ENCODE assay signal across 14 mouse cellular contexts in the genomic region with DNA sequence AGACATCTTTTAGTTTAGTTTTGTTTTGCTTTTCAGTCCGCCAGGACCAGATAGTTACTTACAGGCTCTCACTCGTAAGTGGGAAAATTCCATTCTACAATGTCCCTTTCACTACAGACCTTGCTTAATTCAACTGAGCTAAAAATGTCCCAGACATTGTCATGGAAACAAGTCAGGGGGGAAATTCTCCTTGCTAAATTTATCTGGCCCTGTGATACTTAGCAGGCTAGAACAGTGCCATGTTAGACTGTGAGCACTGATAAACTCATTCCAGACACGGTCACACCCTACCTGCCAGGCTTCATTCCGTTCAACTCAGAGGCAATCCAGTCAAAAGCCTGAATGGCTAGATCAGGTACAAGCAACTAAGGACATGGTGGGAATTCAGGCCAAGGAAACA.
DNase-seq lines count a peak whose midpoint lies in the region; ATAC-seq and TF ChIP-seq lines count a peak whose summit lies in the region.
"Had no signal": no experiment of that assay in that cellular context is flagged by ENCODE, and none has a peak within 500 bp of the region (broad histone marks: within the 10 kb centered on the region; RNA-seq: fewer than 3 reads in every experiment).

No protein-coding gene starts in this region.

- no peak overlapping the region for H3K9ac ChIP-seq in lung, embryonic 15.5 days
- H3K9ac ChIP-seq in hindbrain, embryonic 13.5 days: no peak overlapping the region
- H3K9ac ChIP-seq: forebrain, embryonic 13.5 days; liver, embryonic 13.5 days; neural tube, embryonic 13.5 days had no signal

- no peaks in the 10 kb centered on the region for H3K27me3 ChIP-seq in lung, embryonic 15.5 days
- no peaks in the 10 kb centered on the region for H3K27me3 ChIP-seq in hindbrain, embryonic 13.5 days
- H3K27me3 ChIP-seq: forebrain, embryonic 13.5 days; liver, embryonic 13.5 days; neural tube, embryonic 13.5 days had no signal

- H3K4me1 ChIP-seq in lung, embryonic 15.5 days: no peaks in the 10 kb centered on the region
- no peaks in the 10 kb centered on the region for H3K4me1 ChIP-seq in lung, adult 2 months (ENCODE audit: control insufficient read depth, insufficient read depth, low read length)
- peaks cover 6% of the 10 kb centered on the region for H3K4me1 ChIP-seq in cortical plate, adult 2 months (ENCODE audit: control insufficient read depth, insufficient read depth, low read length)
- no peaks in the 10 kb centered on the region for H3K4me1 ChIP-seq in hindbrain, embryonic 13.5 days (replicated peaks)
- H3K4me1 ChIP-seq: forebrain, embryonic 13.5 days; liver, embryonic 13.5 days; neural tube, embryonic 13.5 days had no signal

- TF ChIP-seq POLR2A in lung, adult 2 months (IDR thresholded peaks at IDR 0.05; ENCODE audit: borderline replicate concordance, extremely low read depth, low read depth, low read length): no peak
- no peak for TF ChIP-seq POLR2A in cortical plate, adult 2 months (IDR thresholded peaks at IDR 0.05; ENCODE audit: extremely low read depth, insufficient read depth, low read length)

- H3K36me3 ChIP-seq in lung, embryonic 15.5 days: no peaks in the 10 kb centered on the region
- H3K36me3 ChIP-seq in hindbrain, embryonic 13.5 days: peaks cover 43% of the 10 kb centered on the region
- H3K36me3 ChIP-seq: liver, embryonic 13.5 days had no signal

- no peak overlapping the region for H3K4me2 ChIP-seq in lung, embryonic 15.5 days
- no peak overlapping the region for H3K4me2 ChIP-seq in hindbrain, embryonic 13.5 days
- H3K4me2 ChIP-seq: forebrain, embryonic 13.5 days; liver, embryonic 13.5 days; midbrain, embryonic 11.5 days; neural tube, embryonic 13.5 days had no signal

- no peak for TF ChIP-seq CTCF in lung, adult 2 months (IDR thresholded peaks at IDR 0.05; ENCODE audit: insufficient read depth, low read length)
- no peak for TF ChIP-seq CTCF in cortical plate, adult 2 months (IDR thresholded peaks at IDR 0.05; ENCODE audit: extremely low read depth, insufficient read depth, low read length)

- no peaks in the 10 kb centered on the region for H3K9me3 ChIP-seq in lung, embryonic 15.5 days
- H3K9me3 ChIP-seq in hindbrain, embryonic 13.5 days: no peaks in the 10 kb centered on the region
- H3K9me3 ChIP-seq: liver, embryonic 13.5 days had no signal

- no peak overlapping the region for H3K4me3 ChIP-seq in lung, embryonic 15.5 days
- H3K4me3 ChIP-seq in lung, adult 2 months (replicated peaks; ENCODE audit: extremely low read depth, low read depth, low read length): no peak overlapping the region
- no peak overlapping the region for H3K4me3 ChIP-seq in cortical plate, adult 2 months (ENCODE audit: insufficient read depth, low read length)
- no peak overlapping the region for H3K4me3 ChIP-seq in hindbrain, embryonic 13.5 days
- H3K4me3 ChIP-seq: forebrain, embryonic 13.5 days; liver, embryonic 13.5 days; neural tube, embryonic 13.5 days had no signal

- DNase-seq in frontal cortex, postnatal 14 days (ENCODE audit: low spot score in 2 of 2): no peak
- no peak for DNase-seq in lung, adult 2 months
- DNase-seq in heart, postnatal 10 days: peak; percentile 22 to 30
- DNase-seq in thymus, postnatal 36 days: no peak
- DNase-seq: liver, embryonic 13.5 days; right cerebral cortex, postnatal 4 days had no signal

- peak; percentile 89 for ATAC-seq in frontal cortex, adult (ENCODE audit: low TSS enrichment)
- no peak for ATAC-seq in lung, embryonic 15.5 days (ENCODE audit: borderline replicate concordance, extremely low read depth, low FRiP score, low TSS enrichment)
- no peak for ATAC-seq in hindbrain, embryonic 13.5 days (ENCODE audit: low FRiP score)
- ATAC-seq: forebrain, embryonic 13.5 days; intestine, postnatal 0 days had no signal

- H3K27ac ChIP-seq in lung, embryonic 15.5 days: 0 out of 2 replicates have a peak overlapping the region, but pooled peaks have one; percentile 24
- H3K27ac ChIP-seq in cortical plate, adult 2 months (ENCODE audit: insufficient read depth, low read length): 0 out of 2 replicates have a peak overlapping the region, but pooled peaks have one; percentile 62
- H3K27ac ChIP-seq in hindbrain, embryonic 13.5 days: no peak overlapping the region
- H3K27ac ChIP-seq: forebrain, embryonic 13.5 days; liver, embryonic 13.5 days; neural tube, embryonic 13.5 days had no signal

- intact Hi-C loops in heart, postnatal 10 days (cut with DNase I): no loop called here

- WGBS in lung, embryonic 15.5 days: 58% methylated on average over 4 of the region's 4 CpGs
- WGBS in lung, adult 2 months: 72% methylated on average over 4 of the region's 4 CpGs
- 78% methylated on average over 4 of the region's 4 CpGs for WGBS in hindbrain, embryonic 13.5 days

Comparison
In these comparisons a context has a peak if more than half of its experiments do, and no peak if none do; other contexts are left out.
1. DNase-seq: peak in heart, postnatal 10 days (2 of 2); none in frontal cortex, postnatal 14 days (0 of 2), lung, adult 2 months (single experiment) and thymus, postnatal 36 days (0 of 2).